Mouse (Mus musculus) layer of hippocampus, adult 2 months (tissue): Measurements from ENCODE around the gene Chn2. TPM values are rescaled to one million over a fixed set of nuclear protein-coding genes. Genes with fewer than 3 reads are reported as not detected.

ENCODE experiments used
- DNase-seq, 2 experiments: peaks; one replicate each; pipeline ENCODE4 v3.0.0; 2022; ENCODE audit warnings: low spot score in 2 of 2
- H3K27ac ChIP-seq: fragments of 200-600 bp; 2 replicates; pipeline ENCODE4 v1.8.1; 2022
- H3K4me3 ChIP-seq: fragments of 200-600 bp; 2 replicates; pipeline ENCODE4 v1.8.1; 2022; ENCODE audit warnings: mild to moderate bottlenecking
- CTCF ChIP-seq: fragments of 200-600 bp; conservative IDR thresholded peaks from 2 replicates; pipeline ENCODE4 v1.8.1; 2022; ENCODE audit warnings: antibody characterized with exemption, mild to moderate bottlenecking, moderate library complexity
- long read RNA-seq, 2 experiments: library from polyadenylated mRNA; stranded (forward); transcript quantifications; one replicate each; pipeline ENCODE4 v2.0.0; 2021; ENCODE audit warnings: borderline mapping rate in 2 of 2
- total RNA-seq, 2 experiments: library from RNA; stranded (reverse); gene quantifications; 2 replicates each; pipeline ENCODE4 v1.2.3; 2021

Chn2 gene
- total RNA-seq = 10 to 100 TPM; 16.0 to 19.7 TPM
- long read RNA-seq, experiment 1, transcript Chn2-202 (7 exons, 2,983 nt) = major isoform, 5 of 13 reads
- long read RNA-seq, experiment 1, partial matches to known transcripts = 0 of 13 reads
- long read RNA-seq, experiment 1, other reads (novel, unspliced or antisense) = 5 of 13 reads
- long read RNA-seq, experiment 2, transcript Chn2-202 (7 exons, 2,983 nt) = minor isoform, 10 of 28 reads
- long read RNA-seq, experiment 2, transcript Chn2-201 (13 exons, 2,418 nt) = major isoform, 12 of 28 reads
- long read RNA-seq, experiment 2, partial matches to known transcripts = 0 of 28 reads
- long read RNA-seq, experiment 2, other reads (novel, unspliced or antisense) = 6 of 28 reads

- Histone ChIP-seq H3K27ac (peak within 1 kb of the TSS; percentile 91), H3K4me3 (peak within 1 kb of the TSS; percentile 70)
- no peak for TF ChIP-seq CTCF
- DNase-seq = peak in 1 of 2 experiments; percentile 28
These were observed at the start of gene Chn2 for GRCm38 (mm10) chr6:54039357-54039804. Gene Chn2 (plus strand): TSS chr6:54039554.

- Histone ChIP-seq H3K4me3 (no peak overlapping the region), H3K27ac (no peak overlapping the region)
- TF ChIP-seq CTCF = no peak
- DNase-seq = no peak
These were observed 47.0 kb upstream of the Chn2 start for GRCm38 (mm10) chr6:53992386-53992785.

DNA sequence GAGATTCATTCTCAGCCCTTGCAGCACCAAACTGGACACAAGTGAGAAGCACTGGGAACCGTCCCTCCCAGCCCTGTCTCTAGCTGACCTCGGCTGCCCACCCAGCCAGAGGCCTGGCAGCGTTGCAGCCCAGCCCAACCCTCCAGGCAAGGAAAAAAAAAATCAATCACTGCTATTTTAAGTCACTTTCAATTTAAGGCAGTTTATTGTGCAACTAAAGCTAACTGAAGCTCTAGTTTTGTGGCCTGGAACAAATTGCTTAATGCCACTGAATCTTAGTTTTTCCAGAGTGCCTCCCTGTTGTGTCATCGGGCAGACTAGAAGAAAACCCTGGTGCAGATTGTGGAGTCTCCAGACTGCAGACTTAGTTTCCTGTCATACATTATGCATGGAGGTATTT is 43.8 kb upstream of the Chn2 start:
- TF ChIP-seq CTCF = no peak
- H3K4me3 ChIP-seq = no peak overlapping the region
- H3K27ac ChIP-seq = no peak overlapping the region
- DNase-seq = no peak

GRCm38 (mm10) chr6:53996226-53996955 is 43.0 kb upstream of the Chn2 start:
- TF ChIP-seq CTCF = no peak
- H3K27ac ChIP-seq = no peak overlapping the region
- no peak for DNase-seq
- no peak overlapping the region for H3K4me3 ChIP-seq

DNA sequence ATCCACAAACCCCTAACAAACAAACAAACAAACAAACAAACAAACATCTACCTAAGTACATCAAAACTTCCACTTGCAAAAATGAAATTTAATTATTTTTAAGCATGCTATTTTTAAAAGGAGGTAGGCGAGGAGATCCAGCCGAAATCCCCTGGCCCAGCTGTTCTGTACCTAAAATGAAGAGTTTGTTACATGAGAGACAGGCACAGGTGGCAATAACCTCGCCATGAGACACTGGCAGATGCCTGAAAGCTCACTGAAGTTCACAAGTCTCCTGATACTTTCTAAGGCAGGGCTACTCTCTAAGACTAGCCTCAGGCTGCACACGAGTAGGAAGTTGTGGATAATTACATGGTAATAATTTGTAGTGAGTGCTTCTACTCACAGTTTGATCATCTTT is 34.1 kb upstream of the Chn2 start:
- TF ChIP-seq CTCF = no peak
- DNase-seq = no peak
- Histone ChIP-seq H3K4me3 (no peak overlapping the region), H3K27ac (no peak overlapping the region)

GRCm38 (mm10) chr6:54008448-54009120 is 30.8 kb upstream of the Chn2 start:
- no peak for TF ChIP-seq CTCF
- no peak overlapping the region for H3K27ac ChIP-seq
- H3K4me3 ChIP-seq = peak overlapping the region; percentile 22
- DNase-seq = peak in 1 of 2 experiments; percentile 13

DNA sequence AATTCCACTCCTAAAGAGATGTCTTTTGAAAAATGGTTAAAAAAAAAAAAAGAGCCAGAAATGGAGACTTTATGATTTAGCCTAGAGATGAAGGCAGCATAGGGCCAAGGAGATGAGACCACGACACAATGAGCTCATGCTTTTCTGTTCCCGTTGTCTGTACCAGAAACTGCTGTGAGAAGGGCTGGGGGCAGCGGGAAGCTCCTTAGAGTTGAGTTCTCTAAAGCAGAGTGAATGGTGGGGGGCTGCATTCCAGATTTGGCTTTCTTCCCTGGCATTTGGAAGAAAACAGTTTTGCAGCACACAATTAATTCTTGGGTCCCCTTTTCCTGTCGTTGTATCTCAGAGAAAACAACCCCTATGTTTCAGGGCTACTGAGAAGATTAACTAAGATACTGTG is 30.1 kb upstream of the Chn2 start:
- no peak overlapping the region for H3K4me3 ChIP-seq
- no peak overlapping the region for H3K27ac ChIP-seq
- TF ChIP-seq CTCF = no peak
- DNase-seq = no peak

DNA sequence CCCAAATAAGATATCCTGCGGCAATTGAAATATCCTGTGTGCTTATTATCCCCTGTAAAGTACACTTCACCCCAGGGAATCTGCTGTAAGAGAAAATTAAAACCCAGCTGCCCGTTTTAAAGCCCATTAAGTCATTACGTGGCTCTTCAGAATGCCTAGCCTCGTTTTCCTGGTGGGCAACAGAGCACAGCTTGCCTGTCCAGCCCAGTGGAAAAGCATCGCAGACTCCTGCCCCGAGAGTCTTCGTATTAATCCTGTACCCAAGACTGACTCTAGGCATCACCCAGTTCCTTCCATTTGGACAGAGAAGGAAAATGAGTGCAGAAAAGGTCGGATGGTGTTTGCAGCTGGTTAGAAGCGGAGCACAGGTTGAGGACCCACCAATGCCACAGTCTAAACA is 29.0 kb upstream of the Chn2 start:
- no peak for DNase-seq
- Histone ChIP-seq H3K27ac (no peak overlapping the region), H3K4me3 (no peak overlapping the region)
- TF ChIP-seq CTCF = no peak

DNA sequence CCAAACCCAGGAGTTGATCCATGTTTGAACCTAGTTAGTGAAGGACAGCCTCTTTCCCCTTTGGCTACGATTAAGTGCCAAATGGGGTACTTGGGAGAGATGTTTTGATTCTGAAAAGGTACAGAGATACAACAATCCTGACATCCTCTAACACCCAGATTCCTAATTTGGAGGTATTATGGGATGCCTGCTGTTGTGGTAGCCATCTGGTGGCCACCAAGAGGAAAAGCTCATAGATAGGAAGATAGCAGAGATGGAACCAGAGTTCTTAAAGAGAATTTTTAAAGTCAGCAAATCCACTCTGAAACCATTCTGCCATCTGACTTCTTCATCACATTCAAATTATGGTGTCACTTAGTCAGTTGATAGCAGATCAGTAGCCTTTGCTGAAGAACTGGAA is 27.2 kb upstream of the Chn2 start:
- peak; percentile 54 for TF ChIP-seq CTCF

GRCm38 (mm10) chr6:54018038-54018437 is 21.3 kb upstream of the Chn2 start:
- no peak for TF ChIP-seq CTCF
- DNase-seq = no peak
- no peak overlapping the region for H3K4me3 ChIP-seq
- H3K27ac ChIP-seq = no peak overlapping the region

More for the DNA sequence above, 27.2 kb upstream of the Chn2 start:
- H3K4me3 ChIP-seq = no peak overlapping the region
- no peak for DNase-seq
- no peak overlapping the region for H3K27ac ChIP-seq

DNA sequence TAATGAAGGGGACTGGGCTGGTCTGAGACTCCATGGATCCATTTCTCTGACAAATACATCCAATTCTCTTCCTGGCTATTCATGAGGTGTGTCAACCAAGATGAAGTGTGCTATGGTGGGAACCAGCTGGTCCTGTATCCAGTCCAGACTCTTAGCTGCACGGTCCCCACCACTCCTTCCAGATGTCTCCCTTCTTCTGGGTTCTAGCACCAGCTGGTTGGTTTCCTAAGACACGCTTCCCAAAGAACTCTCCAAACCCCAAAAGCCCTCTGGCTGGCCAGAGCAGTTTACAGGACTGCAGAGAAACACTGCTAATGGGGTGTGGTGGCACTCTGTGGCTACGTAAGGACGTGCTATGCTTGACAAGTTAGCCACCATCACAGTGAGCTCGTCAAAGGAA is 20.5 kb upstream of the Chn2 start:
- TF ChIP-seq CTCF = no peak
- Histone ChIP-seq H3K4me3 (no peak overlapping the region), H3K27ac (no peak overlapping the region)
- DNase-seq = no peak

- no peak overlapping the region for H3K4me3 ChIP-seq
- TF ChIP-seq CTCF = no peak
These were observed 18.1 kb upstream of the Chn2 start for GRCm38 (mm10) chr6:54021123-54021789.

GRCm38 (mm10) chr6:54023846-54024245 is 15.5 kb upstream of the Chn2 start:
- TF ChIP-seq CTCF = no peak
- Histone ChIP-seq H3K27ac (no peak overlapping the region), H3K4me3 (no peak overlapping the region)
- DNase-seq = no peak

More at GRCm38 (mm10) chr6:54021123-54021789, 18.1 kb upstream of the Chn2 start:
- no peak for DNase-seq
- H3K27ac ChIP-seq = no peak overlapping the region
